22 mouse cellular contexts compared by ENCODE assay signal in the genomic region with DNA sequence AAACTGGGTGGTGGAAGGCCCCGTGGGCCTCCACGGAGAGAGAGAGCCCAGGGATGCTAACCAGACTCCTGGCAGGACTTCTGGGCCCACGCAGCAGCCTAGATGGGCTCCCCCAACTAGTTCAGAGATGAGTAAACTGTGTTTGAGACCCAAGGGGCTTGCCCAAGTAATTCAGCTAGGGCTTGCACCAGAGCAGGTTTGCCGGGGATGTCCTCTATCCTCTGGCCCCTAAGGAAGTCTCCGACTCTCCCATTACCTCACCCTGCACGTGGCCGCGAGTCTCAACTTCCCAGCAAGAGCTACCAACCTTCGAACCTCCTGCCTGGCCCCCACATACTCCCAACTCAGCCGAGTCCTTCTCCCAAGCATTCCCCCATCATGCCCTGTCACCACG. TPM values are rescaled to one million over a fixed set of nuclear protein-coding genes. Genes with fewer than 3 reads are reported as not detected.
DNase-seq lines count a peak whose midpoint lies in the region; ATAC-seq and TF ChIP-seq lines count a peak whose summit lies in the region.
"Had no signal": no experiment of that assay in that cellular context is flagged by ENCODE, and none has a peak within 500 bp of the region (broad histone marks: within the 10 kb centered on the region; RNA-seq: fewer than 3 reads in every experiment).

No protein-coding gene starts in this region.

- DNase-seq in cerebellum, adult 2 months: no peak
- no peak for DNase-seq in cerebellum, adult 8-10 months
- DNase-seq in forebrain, embryonic 10.5 days (ENCODE audit: extremely low spot score, low spot score): no peak
- peak; percentile 4 for DNase-seq in neural tube, embryonic 11.5 days (ENCODE audit: low spot score)
- no peak for DNase-seq in neural tube, embryonic 10.5 days (ENCODE audit: extremely low spot score, low spot score)
- DNase-seq: adrenal gland, postnatal 10 days; adrenal gland, postnatal 36 days; embryo, embryonic 11 days; gastrocnemius, postnatal 14 days; heart, adult 11 months; kidney, adult 2 months had no signal

- no peaks in the 10 kb centered on the region for H3K9me3 ChIP-seq in forebrain, embryonic 16.5 days (ENCODE audit: control insufficient read depth, low read length)
- no peaks in the 10 kb centered on the region for H3K9me3 ChIP-seq in forebrain, embryonic 10.5 days
- H3K9me3 ChIP-seq in hindbrain, embryonic 16.5 days (ENCODE audit: control insufficient read depth, low read length): no peaks in the 10 kb centered on the region
- no peaks in the 10 kb centered on the region for H3K9me3 ChIP-seq in hindbrain, embryonic 13.5 days
- H3K9me3 ChIP-seq in neural tube, embryonic 11.5 days (ENCODE audit: control insufficient read depth, low read length): no peaks in the 10 kb centered on the region
- H3K9me3 ChIP-seq: embryonic facial prominence, embryonic 10.5 days; embryonic facial prominence, embryonic 13.5 days had no signal

- H3K27ac ChIP-seq in cerebellum, adult 2 months (ENCODE audit: insufficient read depth, low read length): peak overlapping the region; percentile 36
- H3K27ac ChIP-seq in forebrain, embryonic 16.5 days (ENCODE audit: low read length): no peak overlapping the region
- no peak overlapping the region for H3K27ac ChIP-seq in forebrain, embryonic 10.5 days
- H3K27ac ChIP-seq in hindbrain, embryonic 16.5 days (ENCODE audit: low read depth, low read length): peak overlapping the region; percentile 48; the same call in 1 of the 2 replicates
- H3K27ac ChIP-seq in hindbrain, embryonic 13.5 days: no peak overlapping the region
- H3K27ac ChIP-seq in neural tube, embryonic 11.5 days (ENCODE audit: low read depth, low read length): no peak overlapping the region
- H3K27ac ChIP-seq: embryonic facial prominence, embryonic 10.5 days; embryonic facial prominence, embryonic 13.5 days; gastrocnemius, adult 2 months had no signal

- ATAC-seq in forebrain, embryonic 16.5 days: no peak
- no peak for ATAC-seq in hindbrain, embryonic 16.5 days
- no peak for ATAC-seq in hindbrain, embryonic 13.5 days (ENCODE audit: low FRiP score)
- ATAC-seq in neural tube, embryonic 11.5 days (ENCODE audit: insufficient read depth, low FRiP score, low TSS enrichment): no peak
- ATAC-seq: Patski had no signal

- H3K4me2 ChIP-seq in forebrain, embryonic 16.5 days (ENCODE audit: low read length): peak overlapping the region; percentile 22; the same call in 1 of the 2 replicates
- peak overlapping the region; percentile 15; the same call in 1 of the 2 replicates for H3K4me2 ChIP-seq in hindbrain, embryonic 16.5 days (ENCODE audit: low read length)
- no peak overlapping the region for H3K4me2 ChIP-seq in hindbrain, embryonic 13.5 days
- no peak overlapping the region for H3K4me2 ChIP-seq in neural tube, embryonic 11.5 days (ENCODE audit: low read depth)
- H3K4me2 ChIP-seq: embryonic facial prominence, embryonic 13.5 days; heart, embryonic 11.5 days had no signal

- TF ChIP-seq CTCF in cerebellum, adult 2 months (IDR thresholded peaks at IDR 0.05; ENCODE audit: borderline replicate concordance, insufficient read depth, low read depth, low read length): no peak

- H3K36me3 ChIP-seq in forebrain, embryonic 16.5 days (ENCODE audit: control insufficient read depth, insufficient read depth): no peaks in the 10 kb centered on the region
- H3K36me3 ChIP-seq in forebrain, embryonic 10.5 days (replicated peaks): no peaks in the 10 kb centered on the region
- H3K36me3 ChIP-seq in hindbrain, embryonic 16.5 days (ENCODE audit: control insufficient read depth, insufficient read depth, low read length): no peaks in the 10 kb centered on the region
- H3K36me3 ChIP-seq in hindbrain, embryonic 13.5 days: no peaks in the 10 kb centered on the region
- no peaks in the 10 kb centered on the region for H3K36me3 ChIP-seq in neural tube, embryonic 11.5 days (ENCODE audit: control insufficient read depth, insufficient read depth, low read length)
- H3K36me3 ChIP-seq: embryonic facial prominence, embryonic 10.5 days; embryonic facial prominence, embryonic 13.5 days; G1E had no signal

- 51% methylated on average over 11 of the region's 11 CpGs for WGBS in cerebellum, adult 2 months
- WGBS in forebrain, embryonic 16.5 days: 71% methylated on average over 11 of the region's 11 CpGs
- 78% methylated on average over 11 of the region's 11 CpGs for WGBS in forebrain, embryonic 10.5 days
- WGBS in hindbrain, embryonic 16.5 days: 84% methylated on average over 11 of the region's 11 CpGs
- 79% methylated on average over 11 of the region's 11 CpGs for WGBS in hindbrain, embryonic 13.5 days
- WGBS in neural tube, embryonic 11.5 days: 82% methylated on average over 11 of the region's 11 CpGs

- H3K4me3 ChIP-seq in cerebellum, adult 2 months (replicated peaks; ENCODE audit: insufficient read depth, low read depth, low read length): no peak overlapping the region
- no peak overlapping the region for H3K4me3 ChIP-seq in forebrain, embryonic 16.5 days (replicated peaks; ENCODE audit: low read length)
- H3K4me3 ChIP-seq in forebrain, embryonic 10.5 days: no peak overlapping the region
- H3K4me3 ChIP-seq in hindbrain, embryonic 16.5 days (ENCODE audit: low read length): no peak overlapping the region
- H3K4me3 ChIP-seq in hindbrain, embryonic 13.5 days: no peak overlapping the region
- no peak overlapping the region for H3K4me3 ChIP-seq in neural tube, embryonic 11.5 days (ENCODE audit: low read depth, low read length)
- H3K4me3 ChIP-seq: embryonic facial prominence, embryonic 10.5 days; embryonic facial prominence, embryonic 13.5 days; erythroblast, embryonic 14.5 days; gastrocnemius, adult 2 months had no signal

- H3K4me1 ChIP-seq in cerebellum, adult 2 months (ENCODE audit: control insufficient read depth, insufficient read depth, low read length): peaks cover 29% of the 10 kb centered on the region
- H3K4me1 ChIP-seq in forebrain, embryonic 16.5 days (replicated peaks; ENCODE audit: control insufficient read depth, insufficient read depth, low read length): peaks cover 10% of the 10 kb centered on the region
- H3K4me1 ChIP-seq in forebrain, embryonic 10.5 days: peaks cover 11% of the 10 kb centered on the region
- H3K4me1 ChIP-seq in hindbrain, embryonic 16.5 days (ENCODE audit: control insufficient read depth, insufficient read depth, low read depth, low read length): no peaks in the 10 kb centered on the region; the same call in 1 of the 2 replicates
- peaks cover 6% of the 10 kb centered on the region for H3K4me1 ChIP-seq in hindbrain, embryonic 13.5 days (replicated peaks)
- no peaks in the 10 kb centered on the region for H3K4me1 ChIP-seq in neural tube, embryonic 11.5 days (ENCODE audit: control insufficient read depth, insufficient read depth, low read length)

- H3K27me3 ChIP-seq in cerebellum, adult 2 months (ENCODE audit: control insufficient read depth, insufficient read depth, low read length): no peaks in the 10 kb centered on the region
- no peaks in the 10 kb centered on the region for H3K27me3 ChIP-seq in forebrain, embryonic 16.5 days (replicated peaks; ENCODE audit: control insufficient read depth, insufficient read depth, low read length)
- H3K27me3 ChIP-seq in forebrain, embryonic 10.5 days (ENCODE audit: poor library complexity, severe bottlenecking): peaks cover 25% of the 10 kb centered on the region
- H3K27me3 ChIP-seq in hindbrain, embryonic 16.5 days (replicated peaks; ENCODE audit: control insufficient read depth, insufficient read depth, low read length): no peaks in the 10 kb centered on the region
- H3K27me3 ChIP-seq in hindbrain, embryonic 13.5 days: peaks cover 26% of the 10 kb centered on the region
- no peaks in the 10 kb centered on the region for H3K27me3 ChIP-seq in neural tube, embryonic 11.5 days (ENCODE audit: control insufficient read depth, insufficient read depth, low read length)

- no peak overlapping the region for H3K9ac ChIP-seq in forebrain, embryonic 16.5 days (replicated peaks; ENCODE audit: low read depth, low read length)
- H3K9ac ChIP-seq in hindbrain, embryonic 16.5 days (ENCODE audit: low read depth, low read length): no peak overlapping the region
- no peak overlapping the region for H3K9ac ChIP-seq in hindbrain, embryonic 13.5 days
- H3K9ac ChIP-seq in neural tube, embryonic 11.5 days (ENCODE audit: low read length): no peak overlapping the region
- H3K9ac ChIP-seq: embryonic facial prominence, embryonic 13.5 days had no signal

- no peak for TF ChIP-seq POLR2A in cerebellum, adult 2 months (IDR thresholded peaks at IDR 0.05; ENCODE audit: borderline replicate concordance, insufficient read depth, low read length)

RNA-seq across cellular contexts. Expression of a gene that starts 30.2 kb away (rescaled TPM):
- polyA plus RNA-seq in cerebellum, adult 2 months (2012; rRNA removed): 1.7 and 2.6 TPM in 2 replicates
- 5.7 and 5.9 TPM in 2 replicates for polyA plus RNA-seq in forebrain, embryonic 16.5 days (2015; fragmentation: Nextera tagmentation; extraction: Ambion mirVana)
- 1.9 and 4.5 TPM in 2 replicates for polyA plus RNA-seq in forebrain, embryonic 10.5 days (2016; fragmentation: Nextera tagmentation; extraction: Ambion mirVana)
- polyA plus RNA-seq in hindbrain, embryonic 16.5 days (2015; fragmentation: Nextera tagmentation; extraction: Ambion mirVana): 0.84 and 1.3 TPM in 2 replicates
- 0.36 and 0.97 TPM in 2 replicates for polyA plus RNA-seq in hindbrain, embryonic 13.5 days (2015; fragmentation: Nextera tagmentation; extraction: Ambion mirVana)
- polyA plus RNA-seq in neural tube, embryonic 11.5 days (2014; fragmentation: Nextera tagmentation; extraction: Ambion mirVana): 0.31 and 0.35 TPM in 2 replicates
- polyA plus RNA-seq: G1E; heart, embryonic 11.5 days; heart, postnatal 0 days had no signal

RNA-seq across cellular contexts. Expression of a gene that starts 32.3 kb away (rescaled TPM):
- polyA plus RNA-seq in cerebellum, adult 2 months (2012; rRNA removed): 55.6 and 60.3 TPM in 2 replicates
- polyA plus RNA-seq in forebrain, embryonic 16.5 days (2015; fragmentation: Nextera tagmentation; extraction: Ambion mirVana): 59.2 and 60.7 TPM in 2 replicates
- 47.5 and 50.3 TPM in 2 replicates for polyA plus RNA-seq in forebrain, embryonic 10.5 days (2016; fragmentation: Nextera tagmentation; extraction: Ambion mirVana)
- polyA plus RNA-seq in hindbrain, embryonic 16.5 days (2015; fragmentation: Nextera tagmentation; extraction: Ambion mirVana): 45.2 and 45.4 TPM in 2 replicates
- 46.0 and 47.3 TPM in 2 replicates for polyA plus RNA-seq in hindbrain, embryonic 13.5 days (2015; fragmentation: Nextera tagmentation; extraction: Ambion mirVana)
- polyA plus RNA-seq in neural tube, embryonic 11.5 days (2014; fragmentation: Nextera tagmentation; extraction: Ambion mirVana): 43.8 and 45.5 TPM in 2 replicates

RNA-seq across cellular contexts. Expression of a gene that starts 50.6 kb away (rescaled TPM):
- polyA plus RNA-seq in cerebellum, adult 2 months (2012; rRNA removed): 261 and 272 TPM in 2 replicates
- 174 and 176 TPM in 2 replicates for polyA plus RNA-seq in forebrain, embryonic 16.5 days (2015; fragmentation: Nextera tagmentation; extraction: Ambion mirVana)
- polyA plus RNA-seq in forebrain, embryonic 10.5 days (2016; fragmentation: Nextera tagmentation; extraction: Ambion mirVana): 104 and 106 TPM in 2 replicates
- 227 and 242 TPM in 2 replicates for polyA plus RNA-seq in hindbrain, embryonic 16.5 days (2015; fragmentation: Nextera tagmentation; extraction: Ambion mirVana)
- 160 and 169 TPM in 2 replicates for polyA plus RNA-seq in hindbrain, embryonic 13.5 days (2015; fragmentation: Nextera tagmentation; extraction: Ambion mirVana)
- 145 and 153 TPM in 2 replicates for polyA plus RNA-seq in neural tube, embryonic 11.5 days (2014; fragmentation: Nextera tagmentation; extraction: Ambion mirVana)

Comparison
In these comparisons a context has a peak if more than half of its experiments do, and no peak if none do; other contexts are left out.
1. H3K27ac ChIP-seq: peak in cerebellum, adult 2 months (single experiment) and hindbrain, embryonic 16.5 days (single experiment); none in forebrain, embryonic 16.5 days (single experiment), forebrain, embryonic 10.5 days (single experiment), hindbrain, embryonic 13.5 days (single experiment) and neural tube, embryonic 11.5 days (single experiment).
2. H3K4me2 ChIP-seq: peak in forebrain, embryonic 16.5 days (single experiment) and hindbrain, embryonic 16.5 days (single experiment); none in hindbrain, embryonic 13.5 days (single experiment) and neural tube, embryonic 11.5 days (single experiment).